Mouse (Mus musculus) kidney, adult 9 months (tissue): ENCODE data around the gene Them5.

ENCODE experiments used
- DNase-seq: peaks from one replicate; pipeline ENCODE4 v3.0.0; 2022

Them5 gene

GRCm38 (mm10) chr3:94341959-94342422 is at the start of gene Them5:
Gene Them5, plus strand, starts transcription at chr3:94342099.
- DNase-seq, result no peak

GRCm38 (mm10) chr3:94305457-94305856 is 36.4 kb upstream of the Them5 start:
- DNase-seq, result no peak

GRCm38 (mm10) chr3:94306975-94307374 is 34.9 kb upstream of the Them5 start:
- no peak for DNase-seq

- DNase-seq, result peak; percentile 98
These were observed 32.1 kb upstream of the Them5 start, which contains the start of gene Them4 for GRCm38 (mm10) chr3:94309633-94310363. Gene Them4, plus strand, starts transcription at chr3:94310089.

GRCm38 (mm10) chr3:94310491-94310890 is 31.4 kb upstream of the Them5 start:
- DNase-seq, result no peak

GRCm38 (mm10) chr3:94310911-94311310 is 31.0 kb upstream of the Them5 start:
- no peak for DNase-seq

- DNase-seq, result peak; percentile 81
These were observed 30.5 kb upstream of the Them5 start for GRCm38 (mm10) chr3:94311376-94311775.

GRCm38 (mm10) chr3:94328681-94329080 is 13.2 kb upstream of the Them5 start:
- DNase-seq, result peak; percentile 20

- no peak for DNase-seq
These were observed 7.5 kb upstream of the Them5 start for GRCm38 (mm10) chr3:94334442-94334841.

- no peak for DNase-seq
These were observed 3.4 kb upstream of the Them5 start for GRCm38 (mm10) chr3:94338522-94338921.

GRCm38 (mm10) chr3:94342552-94342951 is 653 bp downstream of the Them5 start:
- DNase-seq, result no peak

- DNase-seq, result no peak
These were observed 2.3 kb downstream of the Them5 start for GRCm38 (mm10) chr3:94344182-94344581.

GRCm38 (mm10) chr3:94344897-94345296 is 3.0 kb downstream of the Them5 start:
- DNase-seq, result no peak

GRCm38 (mm10) chr3:94348146-94348545 is 6.2 kb downstream of the Them5 start:
- no peak for DNase-seq

- DNase-seq, result no peak
These were observed 18.9 kb downstream of the Them5 start for GRCm38 (mm10) chr3:94360812-94361211.

GRCm38 (mm10) chr3:94362138-94362537 is 20.2 kb downstream of the Them5 start, which contains the start of gene C2cd4d:
Gene C2cd4d, plus strand, starts transcription at chr3:94362438.
- DNase-seq, result no peak

- DNase-seq, result peak; percentile 52
These were observed 21.6 kb downstream of the Them5 start for GRCm38 (mm10) chr3:94363291-94364153.

- no peak for DNase-seq
These were observed 22.2 kb downstream of the Them5 start for GRCm38 (mm10) chr3:94364154-94364526.

GRCm38 (mm10) chr3:94366761-94367160 is 24.9 kb downstream of the Them5 start:
- DNase-seq, result peak; percentile 89

GRCm38 (mm10) chr3:94367511-94367910 is 25.6 kb downstream of the Them5 start:
- peak; percentile 62 for DNase-seq

- DNase-seq, result no peak
These were observed 26.7 kb downstream of the Them5 start for GRCm38 (mm10) chr3:94368631-94369030.

GRCm38 (mm10) chr3:94369709-94370108 is 27.8 kb downstream of the Them5 start:
- DNase-seq, result no peak

GRCm38 (mm10) chr3:94371637-94372036 is 29.7 kb downstream of the Them5 start:
- DNase-seq, result peak; percentile 97

GRCm38 (mm10) chr3:94372038-94372437 is 30.1 kb downstream of the Them5 start:
- peak; percentile 39 for DNase-seq
